Mouse (Mus musculus) mesoderm, embryonic 11.5 days (tissue): ENCODE results near the gene Gba.
"Not testable (repeated sequence)": the region's sequence is repeated elsewhere in the genome, so short reads cannot be mapped to it uniquely, and the experiment has no call there.

Source experiments
- DNase-seq: peaks from one replicate; pipeline ENCODE4 v3.0.0-alpha.2; 2012; ENCODE audit warnings: low read depth, low spot score

Gba gene

DNA sequence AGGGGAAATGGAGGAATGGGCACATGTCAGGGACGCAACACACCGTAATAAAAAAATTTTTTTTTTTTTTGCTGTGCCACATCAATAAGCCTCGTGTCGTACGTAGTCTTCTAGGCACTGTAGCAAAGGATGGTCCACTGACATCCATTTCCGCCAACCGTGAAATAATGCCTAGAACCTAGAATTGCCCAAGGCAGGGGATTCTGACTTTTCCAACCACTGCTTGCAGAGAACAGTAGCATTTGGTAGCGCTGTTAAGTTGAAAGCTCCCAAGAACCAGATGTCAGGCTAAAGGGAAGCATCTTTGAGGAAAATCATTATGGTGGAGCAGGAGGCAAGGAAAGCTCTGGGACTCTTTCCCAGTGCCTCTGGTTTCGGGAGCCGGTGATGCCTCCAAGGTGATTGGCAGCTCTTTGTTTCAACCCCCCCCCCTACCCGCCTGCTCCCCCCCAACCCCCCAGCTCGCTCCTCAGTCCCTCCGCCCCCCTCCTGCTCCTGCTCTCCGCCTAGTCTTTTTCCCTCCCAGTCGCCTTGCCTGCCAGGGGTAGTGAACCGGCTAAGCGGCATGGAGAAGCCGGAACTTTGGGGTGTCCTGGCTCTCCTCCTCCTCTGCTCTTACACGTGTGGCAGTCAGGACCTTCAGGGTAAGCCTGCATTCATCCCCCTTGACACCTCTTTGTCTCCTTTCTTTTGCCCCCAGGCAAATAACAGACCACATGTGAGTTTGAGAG lies 12.1 kb downstream of the Gba start, which contains the start of gene Thbs3:
TSS of gene Thbs3 (plus strand) at position 500 of the 731 bp plus-strand sequence.
- peak; percentile 60 for DNase-seq

DNA sequence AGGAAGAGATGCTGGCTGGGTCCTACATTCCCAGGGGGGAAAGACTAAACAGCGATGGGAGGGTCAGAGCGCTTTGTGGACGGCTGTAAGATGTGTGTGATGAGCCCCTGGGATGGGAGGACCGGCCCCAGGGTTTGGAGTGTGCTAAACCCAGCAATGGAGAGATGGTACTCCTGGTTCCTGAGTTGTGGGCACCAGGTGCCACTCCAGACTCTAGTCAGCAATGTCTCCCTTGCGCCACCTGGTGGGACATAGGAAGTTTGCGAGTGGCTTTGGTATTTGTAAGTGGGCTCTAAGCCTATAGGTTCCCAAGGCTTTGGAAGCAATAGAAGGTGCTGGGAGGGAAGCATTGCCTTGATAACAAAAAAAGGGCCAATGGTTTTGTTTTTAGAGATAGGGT lies 13.1 kb downstream of the Gba start:
- DNase-seq = peak; percentile 92

- not testable (repeated sequence) for DNase-seq
Observed at GRCm38 (mm10) chr3:89216407-89216806, 13.7 kb downstream of the Gba start.

- no peak for DNase-seq
Observed at GRCm38 (mm10) chr3:89218271-89218670, 15.5 kb downstream of the Gba start.

DNA sequence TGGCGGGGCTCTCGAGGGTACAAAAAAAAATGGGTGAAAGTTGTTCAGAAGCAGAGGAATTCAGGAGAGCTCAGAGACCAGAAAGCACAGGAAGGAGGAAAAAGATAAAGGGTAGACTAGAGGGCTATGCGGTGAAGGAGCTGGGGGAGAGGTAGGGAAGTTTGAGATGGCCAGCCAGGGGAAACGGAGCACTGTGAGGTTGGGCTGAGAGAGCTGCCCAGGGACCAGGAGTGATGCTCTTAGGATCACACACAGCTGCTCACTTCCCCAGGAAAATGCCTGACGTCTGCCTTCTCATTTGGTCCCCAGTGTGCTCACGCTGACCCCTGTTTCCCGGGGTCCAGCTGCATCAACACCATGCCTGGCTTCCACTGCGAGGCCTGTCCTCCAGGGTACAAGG lies 16.8 kb downstream of the Gba start:
- no peak for DNase-seq

GRCm38 (mm10) chr3:89221167-89221566 lies 18.4 kb downstream of the Gba start:
- DNase-seq = no peak

- no peak for DNase-seq
Observed at GRCm38 (mm10) chr3:89224796-89225195, 22.1 kb downstream of the Gba start.

DNA sequence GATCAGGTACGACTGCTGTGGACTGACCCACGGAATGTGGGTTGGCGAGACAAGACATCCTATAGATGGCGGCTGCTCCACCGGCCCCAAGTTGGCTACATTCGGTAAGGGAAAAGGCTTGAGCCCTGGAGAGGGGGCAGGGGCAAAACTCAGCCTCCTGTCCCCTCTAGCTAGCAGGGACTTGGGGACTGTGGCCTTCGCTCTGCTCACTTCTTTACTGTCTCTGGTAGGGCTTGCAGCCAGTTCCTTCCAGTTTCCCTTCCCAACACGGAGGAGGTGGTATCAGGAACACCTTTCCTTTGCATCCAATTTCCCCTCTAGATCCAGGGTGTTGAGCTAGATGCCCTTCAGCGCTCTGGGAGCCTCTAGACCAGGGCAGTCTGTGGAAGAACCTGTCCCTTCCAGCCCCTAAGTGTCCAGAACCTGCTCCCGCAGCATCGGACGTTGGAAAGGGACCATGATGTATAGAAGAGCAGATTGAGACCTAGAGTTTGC lies 22.6 kb downstream of the Gba start:
- no peak for DNase-seq

GRCm38 (mm10) chr3:89225918-89226317 lies 23.2 kb downstream of the Gba start:
- peak; percentile 84 for DNase-seq

DNA sequence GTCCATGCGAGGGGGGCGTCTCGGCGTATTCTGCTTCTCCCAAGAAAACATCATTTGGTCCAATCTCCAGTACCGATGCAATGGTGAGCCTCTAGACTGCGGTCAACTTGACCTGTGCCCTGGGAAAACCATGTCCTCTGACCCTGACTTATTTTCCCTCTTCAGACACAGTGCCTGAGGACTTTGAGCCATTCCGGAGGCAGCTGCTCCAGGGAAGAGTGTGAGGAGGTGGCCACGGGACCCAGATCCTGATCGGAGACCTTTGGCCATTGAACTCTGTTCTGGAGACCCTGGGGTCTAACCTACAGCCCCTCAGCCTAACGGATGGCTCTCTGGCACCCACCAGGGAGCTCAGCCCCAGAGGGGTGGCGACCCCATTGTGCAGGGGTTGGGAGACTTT lies 23.6 kb downstream of the Gba start:
- no peak for DNase-seq

DNA sequence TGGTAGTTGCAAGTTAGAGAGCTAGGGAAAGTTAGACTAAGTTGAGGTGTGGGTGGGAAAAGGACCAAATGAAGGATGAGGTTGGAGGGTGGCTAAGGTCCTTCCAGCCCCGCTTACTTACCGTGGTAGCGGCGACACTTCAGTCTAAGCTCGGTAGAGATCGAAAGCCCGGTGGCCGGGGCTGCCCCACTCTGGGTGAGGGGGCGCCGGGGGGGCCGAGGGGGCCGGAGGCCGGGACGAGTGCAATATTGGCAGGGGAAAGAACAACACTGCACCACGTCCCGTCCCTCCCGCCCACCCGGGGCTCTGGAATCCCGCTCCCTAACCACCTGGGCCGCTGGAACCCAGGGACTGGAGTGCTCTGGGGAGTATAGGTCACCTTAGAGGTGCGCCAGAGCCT lies 24.2 kb downstream of the Gba start, which contains the start of gene Mtx1:
TSS of gene Mtx1 (minus strand) at position 189 of the 400 bp plus-strand sequence.
- no peak for DNase-seq

GRCm38 (mm10) chr3:89227307-89228179 lies 24.8 kb downstream of the Gba start:
- peak; percentile 96 for DNase-seq

DNA sequence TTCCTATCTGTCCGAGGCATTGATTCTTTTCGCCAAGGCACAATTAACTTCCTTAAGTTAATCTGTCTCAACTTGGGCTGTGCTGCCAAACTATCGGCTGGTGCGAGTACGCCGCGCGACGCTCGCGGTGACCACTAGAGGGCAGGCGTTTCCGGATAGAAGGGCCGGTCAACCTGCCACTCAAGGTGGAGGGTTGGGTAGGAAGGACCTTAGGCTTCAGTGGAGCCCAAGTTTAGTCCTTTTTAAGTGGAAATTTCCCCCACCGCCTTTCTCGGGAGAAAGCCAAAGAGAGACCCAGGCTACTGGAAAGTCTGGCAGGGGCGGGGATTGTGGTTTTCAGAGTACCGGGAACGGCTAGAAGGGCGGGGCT lies 25.4 kb downstream of the Gba start:
- DNase-seq = peak; percentile 84

DNA sequence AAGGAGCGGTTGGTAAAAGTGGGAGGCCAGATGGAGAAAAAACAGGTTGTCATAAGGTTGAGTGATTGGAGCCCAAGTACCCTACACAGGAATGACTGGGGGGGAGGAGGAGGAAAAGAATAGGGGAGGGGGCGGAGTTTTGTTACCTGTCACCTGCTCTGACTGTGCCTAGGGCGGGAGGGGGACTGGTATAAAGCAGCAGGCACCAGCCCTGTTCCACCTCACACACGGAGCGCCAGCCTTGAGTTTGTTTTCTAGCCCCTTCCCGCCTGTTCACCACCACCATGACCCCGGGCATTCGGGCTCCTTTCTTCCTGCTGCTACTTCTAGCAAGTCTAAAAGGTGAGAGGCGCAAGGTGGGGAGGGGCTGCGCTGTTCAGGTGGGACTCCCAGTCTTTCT lies 26.1 kb downstream of the Gba start, which contains the start of gene Muc1:
TSS of gene Muc1 (plus strand) at position 222 of the 400 bp plus-strand sequence.
- DNase-seq = no peak

- no peak for DNase-seq
Observed at GRCm38 (mm10) chr3:89229276-89229675, 26.5 kb downstream of the Gba start.

DNA sequence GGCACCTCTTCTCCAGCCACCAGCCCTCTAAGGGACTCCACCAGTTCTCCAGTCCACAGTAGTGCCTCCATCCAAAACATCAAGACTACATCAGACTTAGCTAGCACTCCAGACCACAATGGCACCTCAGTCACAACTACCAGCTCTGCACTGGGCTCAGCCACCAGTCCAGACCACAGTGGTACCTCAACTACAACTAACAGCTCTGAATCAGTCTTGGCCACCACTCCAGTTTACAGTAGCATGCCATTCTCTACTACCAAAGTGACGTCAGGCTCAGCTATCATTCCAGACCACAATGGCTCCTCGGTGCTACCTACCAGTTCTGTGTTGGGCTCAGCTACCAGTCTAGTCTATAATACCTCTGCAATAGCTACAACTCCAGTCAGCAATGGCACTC lies 27.8 kb downstream of the Gba start:
- no peak for DNase-seq

DNA sequence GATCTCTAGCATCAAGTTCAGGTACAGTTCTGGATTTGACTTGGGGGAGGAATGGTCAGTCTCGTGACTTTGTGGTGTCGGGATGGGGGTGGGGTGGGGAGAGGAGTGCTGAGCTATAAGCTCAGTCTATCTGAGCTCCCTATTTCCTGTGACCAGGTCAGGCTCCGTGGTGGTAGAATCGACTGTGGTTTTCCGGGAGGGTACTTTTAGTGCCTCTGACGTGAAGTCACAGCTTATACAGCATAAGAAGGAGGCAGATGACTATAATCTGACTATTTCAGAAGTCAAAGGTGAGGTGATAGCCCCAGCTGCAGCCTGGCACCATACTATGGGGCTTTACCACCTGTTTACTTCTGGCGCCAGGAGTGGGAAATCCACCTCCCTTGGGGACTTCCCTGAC lies 28.6 kb downstream of the Gba start:
- no peak for DNase-seq

- no peak for DNase-seq
Observed at GRCm38 (mm10) chr3:89231772-89232275, 29.1 kb downstream of the Gba start.

DNA sequence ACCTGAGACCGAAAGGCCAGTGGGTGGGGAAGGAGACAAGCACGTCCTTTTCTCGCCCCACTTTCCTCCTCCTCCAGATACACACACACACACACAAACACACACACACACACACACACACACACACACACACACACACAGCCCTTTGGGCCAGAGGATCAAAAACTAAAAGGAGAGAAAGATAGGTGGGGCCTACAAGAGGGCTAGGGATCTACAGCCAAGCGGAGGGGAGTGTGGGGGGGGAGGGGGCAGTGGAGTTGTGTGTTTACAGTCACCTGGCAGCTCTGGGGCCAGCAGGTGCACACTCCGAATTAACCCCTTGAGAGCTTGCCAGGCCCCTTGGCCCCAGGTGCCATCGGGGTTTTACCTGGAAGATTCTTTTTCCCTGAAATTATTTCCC lies 29.9 kb downstream of the Gba start:
- DNase-seq = no peak

GRCm38 (mm10) chr3:89233562-89234110 lies 30.9 kb downstream of the Gba start:
- DNase-seq = no peak

GRCm38 (mm10) chr3:89236516-89236915 lies 33.8 kb downstream of the Gba start:
- no peak for DNase-seq

GRCm38 (mm10) chr3:89237682-89238081 lies 35.0 kb downstream of the Gba start:
- DNase-seq = no peak
